Mouse (Mus musculus) ovary, adult 2 months (tissue): Measurements from ENCODE around the gene Olfr1410. TPM values are rescaled to one million over a fixed set of nuclear protein-coding genes. Genes with fewer than 3 reads are reported as not detected.

ENCODE experiments used
- polyA plus RNA-seq: library from polyadenylated mRNA; depleted of rRNA; stranded (reverse); fragments of >200 nt; gene quantifications from 2 replicates; pipeline ENCODE4 v1.2.3, GENCODE M21; 2012; rRNA removed

Olfr1410 gene
- not detected in 2 replicates for polyA plus RNA-seq

DNA sequence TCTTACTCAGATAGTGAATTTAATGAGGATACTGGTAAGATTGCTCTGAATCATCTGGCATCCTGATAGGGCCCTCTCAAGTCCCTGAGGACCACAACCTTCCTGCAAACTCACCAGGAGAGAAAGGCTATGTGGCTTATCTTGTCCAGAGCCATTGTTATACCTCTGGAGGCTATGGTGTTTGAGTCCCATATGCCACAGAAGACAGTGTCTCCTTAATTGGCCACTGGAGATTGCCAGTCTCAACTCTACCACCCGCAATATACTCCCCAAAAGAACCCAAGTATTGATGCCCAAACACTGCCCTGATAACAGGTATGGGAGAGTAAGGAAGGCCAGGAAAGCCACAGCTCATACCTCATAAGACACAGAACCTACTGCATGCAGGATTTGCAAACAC, at the start of gene Olfr1410:
Gene Olfr1410 (plus strand): TSS at position 301 of the 400 bp plus-strand sequence.

DNA sequence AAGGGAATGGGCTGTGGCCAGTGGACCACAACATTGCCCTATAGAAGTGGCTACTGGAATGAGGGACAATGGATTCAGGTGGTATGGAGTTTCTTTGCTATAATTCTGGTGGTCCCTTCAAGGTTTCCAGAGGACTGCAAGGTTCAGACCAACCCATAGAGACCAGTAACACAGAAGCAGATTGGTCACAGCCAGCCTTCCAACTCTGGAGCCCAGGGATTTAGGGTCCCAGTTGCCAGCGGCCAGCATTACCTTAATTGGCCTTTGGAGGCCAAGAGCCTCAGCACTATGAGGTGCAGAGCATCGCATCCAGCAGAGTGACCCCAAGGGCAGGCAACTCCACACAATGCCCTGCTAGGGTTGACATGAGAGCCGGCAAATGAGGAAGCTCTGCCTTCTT, 34.6 kb upstream of the Olfr1410 start, which contains the start of gene Olfr1413:
Gene Olfr1413 (plus strand): TSS at position 301 of the 400 bp plus-strand sequence.

DNA sequence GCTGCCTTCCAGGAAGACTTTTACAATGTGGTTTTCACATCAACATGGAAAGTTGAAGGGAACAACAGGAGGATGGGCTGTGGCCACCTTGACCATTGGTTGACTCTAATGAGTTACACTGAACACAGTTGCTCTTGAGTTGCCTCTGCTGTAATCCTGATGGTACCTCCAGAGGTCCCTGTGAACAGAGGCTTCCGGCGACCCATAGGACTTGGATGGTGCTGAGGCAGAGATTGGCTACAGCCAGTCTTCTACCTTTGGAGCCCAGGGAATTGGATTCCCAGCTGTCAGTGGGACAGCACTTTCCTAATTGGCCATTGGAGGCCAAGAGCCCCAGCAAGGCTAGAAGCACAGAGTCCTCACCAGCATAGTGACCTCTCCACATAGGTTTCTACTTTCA, 20.1 kb upstream of the Olfr1410 start, which contains the start of gene Olfr1412:
Gene Olfr1412 (plus strand): TSS at position 301 of the 400 bp plus-strand sequence.

GRCm38 (mm10) chr1:92594111-92594510, 11.5 kb upstream of the Olfr1410 start, which contains the start of gene Olfr1411:
TSS of gene Olfr1411 (plus strand) at chr1:92594411.

GRCm38 (mm10) chr1:92617488-92617887, 11.9 kb downstream of the Olfr1410 start, which contains the start of gene Olfr12:
TSS of gene Olfr12 (plus strand) at chr1:92617788.

DNA sequence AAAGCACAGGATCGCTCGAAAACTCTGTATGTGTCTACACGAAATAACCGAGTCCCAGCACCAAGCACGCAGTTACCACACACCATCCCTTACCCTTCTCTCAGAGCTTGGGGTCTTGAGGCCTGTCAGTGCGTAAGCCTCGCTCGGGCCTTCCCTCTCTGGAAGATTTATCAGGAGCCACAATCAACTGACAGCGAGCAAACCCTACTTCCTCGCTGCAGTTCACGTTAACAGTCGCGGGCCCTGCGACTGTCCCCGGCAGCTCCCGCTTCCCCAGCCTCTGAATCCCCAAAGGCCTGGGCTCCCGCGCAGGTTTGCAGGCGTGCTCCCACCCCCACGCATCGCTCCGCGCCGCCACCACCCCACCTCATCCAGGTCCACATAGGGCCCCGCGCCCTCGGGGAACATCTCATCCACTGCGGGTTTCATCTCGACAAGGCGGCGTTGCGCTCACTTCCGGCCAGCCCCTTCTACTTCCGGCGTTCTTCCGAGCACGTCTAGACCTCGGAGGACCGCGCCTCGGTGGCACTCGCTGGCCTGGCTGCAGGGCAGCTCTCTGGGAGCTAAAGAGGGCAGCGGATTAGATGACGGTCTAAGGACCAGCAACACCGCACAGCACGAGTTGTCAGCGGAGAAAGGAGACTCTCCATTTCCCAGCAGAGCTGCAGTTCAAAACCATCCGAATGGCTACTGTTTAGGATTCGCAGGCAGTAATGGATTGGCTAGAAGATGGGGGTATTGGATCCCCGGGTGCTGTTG, 36.1 kb downstream of the Olfr1410 start, which contains the start of gene Cops9:
Gene Cops9 (minus strand): TSS at position 472 of the 759 bp plus-strand sequence.

DNA sequence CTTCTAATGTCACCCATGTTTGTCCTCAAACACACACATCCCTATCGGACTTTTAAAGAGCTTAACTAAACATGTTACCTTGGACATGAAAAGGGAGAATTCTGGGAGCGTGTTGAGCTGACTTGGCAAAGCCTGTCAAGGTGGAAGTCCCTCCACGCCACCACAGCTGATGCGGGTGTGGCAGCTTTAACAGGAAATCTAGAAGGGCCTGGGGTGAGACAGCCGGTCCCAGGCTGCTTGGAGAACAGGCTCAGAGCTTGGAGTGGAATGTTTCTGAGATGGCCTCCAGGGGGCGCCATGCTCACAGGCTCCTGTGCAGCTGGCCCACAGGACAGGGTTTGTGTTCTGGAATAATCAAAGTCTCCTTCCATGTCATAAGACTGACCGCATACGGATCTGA, 43.1 kb downstream of the Olfr1410 start, which contains the start of gene Otos:
Gene Otos (minus strand): TSS at position 169 of the 400 bp plus-strand sequence.

Other genes starting within 250 kb of the Olfr1410 start
- gene Ndufa10, start 131.9 kb upstream of the Olfr1410 start, polyA plus RNA-seq, result 108 and 135 TPM in 2 replicates
- gene Olfr1416, start 120.7 kb upstream of the Olfr1410 start, polyA plus RNA-seq, result not detected in 2 replicates
- not detected in 2 replicates for gene Olfr1415, start 109.7 kb upstream of the Olfr1410 start, polyA plus RNA-seq
- gene Olfr1414, start 87.1 kb upstream of the Olfr1410 start, polyA plus RNA-seq, result not detected in 2 replicates
- gene Olfr1413, start 34.5 kb upstream of the Olfr1410 start, polyA plus RNA-seq, result not detected in 2 replicates
- gene Olfr1412, start 20.0 kb upstream of the Olfr1410 start, polyA plus RNA-seq, result not detected in 2 replicates
- gene Olfr1411, start 11.4 kb upstream of the Olfr1410 start, polyA plus RNA-seq, result not detected in 2 replicates
- gene Olfr12, start 12.0 kb downstream of the Olfr1410 start, polyA plus RNA-seq, result not detected in 2 replicates
- 38.1 and 77.4 TPM in 2 replicates for gene Cops9, start 36.2 kb downstream of the Olfr1410 start, polyA plus RNA-seq
- gene Otos, start 43.1 kb downstream of the Olfr1410 start, polyA plus RNA-seq, result 0.31 TPM in 1 of 2 replicates, not detected in the other
- 99.9 and 114 TPM in 2 replicates for gene Gpc1, start 225.9 kb downstream of the Olfr1410 start, polyA plus RNA-seq